Mouse (Mus musculus): ENCODE measurements around the gene Sipa1l3.

Gene Sipa1l3

GRCm38 (mm10) chr7:29518421-29519210, at the start of gene Sipa1l3:
Gene Sipa1l3, minus strand, starts transcription at chr7:29518641.
- peak; percentile 87 to 96 for DNase-seq (ENCODE audit: low spot score in 2 of 2)

GRCm38 (mm10) chr7:29563006-29563405, 44.6 kb upstream of the Sipa1l3 start:
- no peak for DNase-seq (ENCODE audit: low spot score in 2 of 2)

GRCm38 (mm10) chr7:29561046-29561445, 42.6 kb upstream of the Sipa1l3 start:
- DNase-seq (ENCODE audit: low spot score in 2 of 2) = no peak

GRCm38 (mm10) chr7:29559290-29559689, 40.8 kb upstream of the Sipa1l3 start:
- DNase-seq (ENCODE audit: low spot score in 2 of 2) = no peak

GRCm38 (mm10) chr7:29558744-29559143, 40.3 kb upstream of the Sipa1l3 start:
- DNase-seq (ENCODE audit: low spot score in 2 of 2) = no peak

GRCm38 (mm10) chr7:29556283-29556682, 37.8 kb upstream of the Sipa1l3 start:
- no peak for DNase-seq (ENCODE audit: low spot score in 2 of 2)

- DNase-seq (ENCODE audit: low spot score in 2 of 2) = no peak
These were observed 37.1 kb upstream of the Sipa1l3 start for GRCm38 (mm10) chr7:29555521-29555920.

GRCm38 (mm10) chr7:29555051-29555450, 36.6 kb upstream of the Sipa1l3 start:
- no peak for DNase-seq (ENCODE audit: low spot score in 2 of 2)

GRCm38 (mm10) chr7:29550691-29551090, 32.2 kb upstream of the Sipa1l3 start:
- DNase-seq (ENCODE audit: low spot score in 2 of 2) = no peak

- no peak for DNase-seq (ENCODE audit: low spot score in 2 of 2)
These were observed 23.2 kb upstream of the Sipa1l3 start for GRCm38 (mm10) chr7:29541608-29542007.

- no peak for DNase-seq (ENCODE audit: low spot score in 2 of 2)
These were observed 22.7 kb upstream of the Sipa1l3 start for GRCm38 (mm10) chr7:29541186-29541585.

- no peak for DNase-seq (ENCODE audit: low spot score in 2 of 2)
These were observed 22.2 kb upstream of the Sipa1l3 start for GRCm38 (mm10) chr7:29540631-29541030.

GRCm38 (mm10) chr7:29523700-29524099, 5.3 kb upstream of the Sipa1l3 start:
- peak in 1 of 2 experiments; percentile 77 for DNase-seq (ENCODE audit: low spot score in 2 of 2)

- DNase-seq (ENCODE audit: low spot score in 2 of 2) = peak in 1 of 2 experiments; percentile 89
These were observed 3.6 kb upstream of the Sipa1l3 start for GRCm38 (mm10) chr7:29521841-29522575.

GRCm38 (mm10) chr7:29521365-29521764, 2.9 kb upstream of the Sipa1l3 start:
- no peak for DNase-seq (ENCODE audit: low spot score in 2 of 2)

- DNase-seq (ENCODE audit: low spot score in 2 of 2) = no peak
These were observed 2.4 kb upstream of the Sipa1l3 start for GRCm38 (mm10) chr7:29520794-29521193.

- DNase-seq (ENCODE audit: low spot score in 2 of 2) = peak in 1 of 2 experiments; percentile 37
These were observed 740 bp upstream of the Sipa1l3 start for GRCm38 (mm10) chr7:29519211-29519550.

- no peak for DNase-seq (ENCODE audit: low spot score in 2 of 2)
These were observed 404 bp downstream of the Sipa1l3 start for GRCm38 (mm10) chr7:29518054-29518420.

GRCm38 (mm10) chr7:29517178-29517577, 1.3 kb downstream of the Sipa1l3 start:
- DNase-seq (ENCODE audit: low spot score in 2 of 2) = no peak

GRCm38 (mm10) chr7:29515652-29516051, 2.8 kb downstream of the Sipa1l3 start:
- DNase-seq (ENCODE audit: low spot score in 2 of 2) = no peak

GRCm38 (mm10) chr7:29512729-29513128, 5.7 kb downstream of the Sipa1l3 start:
- no peak for DNase-seq (ENCODE audit: low spot score in 2 of 2)

GRCm38 (mm10) chr7:29511598-29512275, 6.7 kb downstream of the Sipa1l3 start:
- DNase-seq (ENCODE audit: low spot score in 2 of 2) = peak in 1 of 2 experiments; percentile 31

GRCm38 (mm10) chr7:29508522-29508921, 9.9 kb downstream of the Sipa1l3 start:
- no peak for DNase-seq (ENCODE audit: low spot score in 2 of 2)

Data from left cerebral cortex, adult 9 months (tissue).